Mouse (Mus musculus): Measurements from ENCODE around the gene Troap.

- TF ChIP-seq TCF3 (IDR thresholded peaks at IDR 0.05; ENCODE audit: insufficient read length, low read depth) (no peak), MYOD1 (IDR thresholded peaks at IDR 0.05; ENCODE audit: control insufficient read depth in 1 of 3, insufficient read length in 2 of 3, low read depth in 2 of 3) (no peak), POLR2AphosphoS2 (IDR thresholded peaks at IDR 0.05; ENCODE audit: insufficient read length, low read depth) (no peak), E2F4 (IDR thresholded peaks at IDR 0.05; ENCODE audit: insufficient read depth) (no peak)
Observed at GRCm38 (mm10) chr15:99031388-99031675, 43.0 kb upstream of the Troap start.
